ENCODE assay signal across 7 mouse cellular contexts in the genomic region with DNA sequence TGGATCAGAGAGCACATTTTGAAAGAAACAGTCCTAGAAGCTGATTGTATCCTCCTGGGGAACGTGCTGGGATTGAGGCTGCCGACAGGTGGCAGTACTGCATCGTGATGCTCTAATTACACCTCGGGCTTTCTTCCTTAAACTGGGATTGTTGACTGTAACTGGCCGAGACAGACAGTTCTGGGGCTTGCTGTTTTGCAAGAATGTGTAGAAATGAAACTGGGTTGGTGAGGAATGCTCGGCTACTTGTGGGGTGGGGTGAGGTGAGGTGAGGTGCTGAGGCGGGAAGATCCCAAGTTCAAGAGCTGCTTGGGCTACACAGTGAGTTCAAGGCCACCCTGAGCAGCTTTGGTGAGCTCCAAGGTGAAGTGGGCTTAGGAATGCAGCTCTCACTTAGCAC. TPM values are rescaled to one million over a fixed set of nuclear protein-coding genes. Genes with fewer than 3 reads are reported as not detected.
A peak's percentile ranks its signal among the peaks of the same experiment; 100 is the strongest.
DNase-seq lines count a peak whose midpoint lies in the region; ATAC-seq lines count a peak whose summit lies in the region.

No protein-coding gene starts in this region.

- ATAC-seq in intestine, embryonic 15.5 days = peak; percentile 74
- ATAC-seq in midbrain, embryonic 11.5 days (ENCODE audit: low FRiP score) = peak; percentile 38

- intact Hi-C loops in left cerebral cortex, postnatal 25 days (cut with DNase I) = loop anchor here (1.0 to 5.0 kb wide), 5 partner anchors 49 to 479 kb away; no protein-coding TSS in a partner anchor

- no peak overlapping the region for H3K4me3 ChIP-seq in intestine, embryonic 15.5 days (replicated peaks)
- no peak overlapping the region for H3K4me3 ChIP-seq in midbrain, embryonic 11.5 days (ENCODE audit: low read depth, low read length)

- peak overlapping the region; percentile 52; the same call in 1 of the 2 replicates for H3K27ac ChIP-seq in intestine, embryonic 15.5 days
- no peak overlapping the region for H3K27ac ChIP-seq in midbrain, embryonic 11.5 days (ENCODE audit: low read depth, low read length)

- no peak overlapping the region for H3K9ac ChIP-seq in intestine, embryonic 15.5 days
- no peak overlapping the region for H3K9ac ChIP-seq in midbrain, embryonic 11.5 days (ENCODE audit: low read length)

- no peaks in the 10 kb centered on the region for H3K9me3 ChIP-seq in intestine, embryonic 15.5 days
- H3K9me3 ChIP-seq in midbrain, embryonic 11.5 days (ENCODE audit: control insufficient read depth, low read length) = no peaks in the 10 kb centered on the region

- no peaks in the 10 kb centered on the region for H3K27me3 ChIP-seq in intestine, embryonic 15.5 days (replicated peaks)
- 0 out of 2 replicates have a peak, but pooled peaks cover 2% of the 10 kb centered on the region for H3K27me3 ChIP-seq in midbrain, embryonic 11.5 days (ENCODE audit: control insufficient read depth, insufficient read depth, low read length)

- peak; percentile 67 to 88 for DNase-seq in adrenal gland, adult (ENCODE audit: inconsistent age in 2 of 2, low spot score in 1 of 2)
- peak; percentile 72 to 74 for DNase-seq in cerebellum, postnatal 36 days
- DNase-seq in frontal cortex, postnatal 36 days (ENCODE audit: low spot score in 2 of 2) = peak; percentile 68 to 73
- peak; percentile 65 to 74 for DNase-seq in left cerebral cortex, postnatal 25 days (ENCODE audit: low spot score in 2 of 2)
- peak; percentile 98 for DNase-seq in midbrain, embryonic 11.5 days (ENCODE audit: low spot score, missing footprints)
- DNase-seq in skeletal muscle tissue, adult 2 months (ENCODE audit: low read depth, low spot score) = peak; percentile 84

- H3K4me2 ChIP-seq in intestine, embryonic 15.5 days (replicated peaks) = no peak overlapping the region; the same call in 1 of the 2 replicates
- H3K4me2 ChIP-seq in midbrain, embryonic 11.5 days = no peak overlapping the region

- 3% methylated on average over 7 of the region's 7 CpGs for WGBS in intestine, embryonic 15.5 days
- WGBS in midbrain, embryonic 11.5 days = 4% methylated on average over 7 of the region's 7 CpGs

- no peaks in the 10 kb centered on the region for H3K36me3 ChIP-seq in intestine, embryonic 15.5 days
- no peaks in the 10 kb centered on the region for H3K36me3 ChIP-seq in midbrain, embryonic 11.5 days (ENCODE audit: control insufficient read depth, insufficient read depth, low read length)

- peaks cover 16% of the 10 kb centered on the region for H3K4me1 ChIP-seq in intestine, embryonic 15.5 days (replicated peaks)
- H3K4me1 ChIP-seq in midbrain, embryonic 11.5 days (ENCODE audit: control insufficient read depth, insufficient read depth, low read length) = no peaks in the 10 kb centered on the region

RNA-seq across cellular contexts. Expression of a gene that starts 55.7 kb away (rescaled TPM):
- 1.1 and 1.2 TPM in 2 replicates for polyA plus RNA-seq in intestine, embryonic 15.5 days (2015; fragmentation: Nextera tagmentation; extraction: Ambion mirVana)
- not detected for total RNA-seq in left cerebral cortex, postnatal 25 days (2021)
- polyA plus RNA-seq in midbrain, embryonic 11.5 days (2014; fragmentation: Nextera tagmentation; extraction: Ambion mirVana) = 0.22 TPM in 1 of 2 replicates, not detected in the other
